Mouse (Mus musculus) spleen, embryonic (tissue): ENCODE measurements around the gene Artn.

ENCODE experiments used
- CTCF ChIA-PET: fragments of 350-600 bp; sonication (Branson Sonifier 250); formaldehyde crosslinking; loops from one replicate; lab custom pipeline; 2022; lab: Charles Lee

Artn gene

DNA sequence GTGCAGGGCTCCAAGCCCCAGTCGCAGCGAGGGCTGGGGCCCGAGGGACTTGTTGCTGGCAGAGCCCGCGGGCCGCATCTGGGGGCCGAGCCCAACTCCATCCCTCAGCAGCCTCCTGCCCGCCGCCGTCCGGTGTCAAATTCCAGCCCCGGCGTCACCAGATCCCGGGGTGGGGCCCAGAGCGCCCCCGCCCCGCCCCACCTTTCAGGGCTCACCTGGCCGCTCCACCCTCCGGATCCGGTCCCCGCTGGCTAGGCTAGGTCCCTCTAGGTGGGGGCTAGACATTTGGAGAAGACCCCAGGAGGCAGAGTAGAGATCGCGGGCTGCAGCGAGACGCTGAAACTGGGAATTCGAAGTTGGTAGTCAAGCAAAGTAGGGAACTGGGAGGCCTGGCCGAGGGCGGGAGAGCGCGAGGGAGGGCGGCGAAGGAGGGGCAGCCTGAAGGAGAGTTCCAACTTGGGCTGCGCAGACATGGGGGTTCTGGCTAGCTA lies at the start of gene Artn:
Artn (minus strand) TSS at position 373 of the 491 bp plus-strand sequence.
- CTCF ChIA-PET: no interaction called here

DNA sequence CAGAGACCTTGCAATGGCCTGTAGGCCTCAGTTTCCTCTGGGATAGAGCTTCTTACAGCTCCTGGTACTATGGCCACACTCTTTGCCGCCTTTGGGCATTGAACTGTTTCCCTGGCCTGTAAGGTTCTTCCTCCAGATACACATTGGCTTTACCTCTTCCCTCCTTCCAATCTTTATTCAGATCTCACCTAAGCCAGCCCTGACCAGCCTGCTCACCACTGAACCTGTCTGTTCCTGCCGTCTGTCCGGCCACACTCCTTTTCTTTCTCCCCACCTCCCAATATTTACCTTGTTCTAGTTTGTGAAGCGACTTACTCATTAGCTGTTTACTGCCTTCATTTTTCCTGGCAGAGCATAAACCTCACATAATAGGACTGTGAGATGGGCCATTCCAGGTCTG lies 49.6 kb upstream of the Artn start:
- CTCF ChIA-PET: no interaction called here

DNA sequence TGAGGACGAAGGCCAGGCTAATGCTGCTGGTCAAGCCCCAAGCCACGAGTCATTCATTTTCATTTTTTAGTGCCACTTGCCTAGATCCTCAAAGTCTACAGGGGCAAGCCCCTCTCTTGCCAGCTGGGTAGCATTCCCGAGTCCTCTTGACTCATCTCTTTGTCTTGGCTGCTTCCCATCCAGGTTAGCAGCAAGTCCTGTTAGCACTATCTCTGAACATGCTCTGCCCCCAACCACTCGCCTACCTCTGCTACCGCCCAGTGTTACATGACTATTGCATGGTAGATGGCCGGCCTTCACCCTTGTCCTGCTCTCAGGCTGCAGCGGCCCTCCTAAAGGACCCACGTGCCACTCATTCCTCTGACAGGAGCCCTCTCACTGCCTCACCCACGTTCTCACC lies 48.7 kb upstream of the Artn start:
- CTCF ChIA-PET: no interaction called here

DNA sequence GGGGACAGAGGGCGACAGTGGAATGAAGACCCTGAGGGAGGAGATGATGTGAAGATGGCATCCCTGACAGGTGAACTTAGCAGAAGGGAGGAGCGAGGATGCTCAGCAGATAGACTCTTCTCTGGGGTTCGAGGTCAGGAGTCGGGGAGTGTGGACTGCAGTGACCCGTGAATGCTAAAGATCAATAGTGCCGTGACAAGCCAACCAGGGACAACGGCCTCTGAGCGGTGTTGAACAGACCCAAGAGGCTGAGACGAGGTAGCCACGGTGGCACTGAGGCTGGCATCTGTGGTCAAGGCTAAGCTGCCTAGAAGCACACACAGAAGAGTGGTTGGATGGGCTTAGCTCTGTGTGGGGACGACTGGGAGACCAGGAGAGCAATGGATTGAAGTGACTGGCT lies 48.3 kb upstream of the Artn start:
- CTCF ChIA-PET: no interaction called here

DNA sequence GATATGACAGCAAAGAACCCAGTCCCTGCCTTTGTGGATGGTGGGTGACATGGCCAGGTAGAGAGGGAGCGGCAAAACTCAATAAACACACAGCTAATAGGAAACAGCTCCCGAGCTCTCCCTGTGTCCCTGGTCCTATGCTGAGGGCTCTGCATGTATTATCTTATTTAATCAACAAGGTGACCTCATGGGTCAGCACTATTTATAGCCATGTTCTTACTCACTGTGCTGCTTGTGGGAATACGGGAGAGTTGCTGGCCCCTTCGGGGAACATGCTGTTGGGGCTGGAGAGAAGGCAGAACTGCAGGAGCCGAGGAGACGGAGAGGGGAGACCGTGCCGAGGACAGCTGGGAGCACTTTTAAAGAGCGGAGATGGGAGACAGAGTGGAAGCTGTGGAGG lies 47.8 kb upstream of the Artn start:
- CTCF ChIA-PET: no interaction called here

DNA sequence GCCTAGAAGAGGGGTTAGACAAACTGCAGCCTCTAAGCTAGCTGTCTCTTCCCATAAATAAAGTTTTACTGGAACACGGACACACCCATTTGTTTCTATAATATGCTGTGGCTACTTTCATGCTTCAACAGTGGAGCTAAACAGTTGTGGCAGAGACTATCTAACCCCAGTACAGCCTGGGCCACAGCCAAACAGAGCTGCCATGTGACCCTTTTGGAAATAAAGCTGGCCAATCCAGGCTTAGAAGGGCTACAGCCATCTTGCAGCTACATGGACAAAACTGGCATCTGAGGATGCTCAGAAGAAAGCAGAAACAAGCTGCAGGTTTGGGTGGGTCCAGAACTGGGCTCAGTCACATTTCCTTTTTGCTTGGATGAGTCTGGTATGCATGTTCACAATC lies 46.3 kb upstream of the Artn start:
- CTCF ChIA-PET: interaction anchor here (0.6 kb wide), 1 partner anchor 450 kb away, joined by 6 read pairs; no protein-coding TSS in a partner anchor

DNA sequence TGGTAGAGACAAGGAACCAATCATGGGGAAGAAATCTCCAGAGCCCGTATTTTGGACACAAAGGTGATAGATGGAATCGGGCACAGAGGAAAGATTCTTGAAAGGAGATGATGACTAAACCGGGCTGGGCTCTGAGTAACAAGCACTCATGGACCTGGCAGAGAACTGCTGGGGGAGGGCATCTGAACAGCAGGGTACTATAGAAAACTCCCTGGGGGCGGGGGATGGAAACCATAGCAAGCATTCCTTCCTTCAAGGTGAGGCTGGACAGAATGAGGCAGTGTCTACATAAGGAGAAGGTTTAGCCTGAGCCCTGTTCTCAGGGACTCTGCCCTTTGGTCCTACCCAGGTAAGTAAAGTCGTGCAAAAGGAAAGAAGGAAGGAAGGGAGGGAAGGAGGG lies 45.2 kb upstream of the Artn start:
- CTCF ChIA-PET: no interaction called here

DNA sequence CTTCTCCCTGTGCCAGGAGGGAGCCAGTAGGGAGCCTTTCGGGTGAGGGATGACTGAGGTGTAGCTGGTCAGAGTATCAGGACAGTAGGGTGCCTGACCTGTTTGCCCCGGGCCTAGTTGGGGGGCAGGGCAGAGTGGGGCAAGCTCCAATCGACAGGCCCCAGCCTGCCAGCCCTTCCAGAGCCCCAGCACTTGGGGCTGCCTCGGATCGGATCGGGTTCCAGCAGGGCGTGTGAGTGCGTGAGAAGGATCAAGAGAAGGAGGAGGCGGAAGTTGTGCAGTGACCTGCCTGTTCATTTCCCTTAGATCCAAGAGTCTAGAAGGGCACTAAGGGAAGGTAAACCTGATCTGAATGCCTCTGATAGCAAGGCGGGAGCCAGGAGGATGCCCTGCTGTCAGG lies 43.4 kb upstream of the Artn start:
- CTCF ChIA-PET: no interaction called here

DNA sequence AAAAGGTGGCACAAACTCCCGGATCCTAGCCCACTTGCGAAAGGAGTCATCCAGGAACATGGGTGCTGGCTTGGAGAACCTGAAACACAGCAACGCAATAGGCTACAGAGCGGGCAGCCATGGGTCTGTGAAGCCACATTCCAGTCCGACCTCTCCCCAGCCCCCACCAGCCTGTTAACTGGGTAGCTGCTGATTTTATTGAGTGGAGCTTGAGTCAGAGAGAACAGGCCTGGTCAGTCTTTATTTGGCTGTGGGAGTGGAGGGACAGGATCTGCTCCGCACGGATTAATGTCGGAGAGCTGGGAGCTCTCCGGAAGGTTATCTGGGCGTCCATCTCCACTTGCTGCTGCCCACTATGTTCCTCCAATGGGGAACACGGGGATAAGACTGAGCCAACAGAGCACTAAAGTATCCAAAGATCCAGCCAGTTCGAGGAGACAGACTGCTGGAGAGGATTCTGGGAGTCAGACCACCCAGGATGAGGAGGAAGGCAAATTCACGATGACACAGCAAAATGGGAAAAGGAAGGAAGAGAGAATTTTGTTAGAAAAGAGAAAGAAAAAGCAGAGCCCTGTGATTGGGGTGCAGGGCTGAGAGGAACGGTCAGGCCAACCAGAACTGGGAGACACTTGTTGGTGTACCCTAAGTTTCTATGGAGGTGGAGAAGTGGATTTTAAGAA lies 34.9 kb upstream of the Artn start:
- CTCF ChIA-PET: interaction anchor here (0.6 kb wide), 1 partner anchor 39 kb away, joined by 4 read pairs; no protein-coding TSS in a partner anchor

DNA sequence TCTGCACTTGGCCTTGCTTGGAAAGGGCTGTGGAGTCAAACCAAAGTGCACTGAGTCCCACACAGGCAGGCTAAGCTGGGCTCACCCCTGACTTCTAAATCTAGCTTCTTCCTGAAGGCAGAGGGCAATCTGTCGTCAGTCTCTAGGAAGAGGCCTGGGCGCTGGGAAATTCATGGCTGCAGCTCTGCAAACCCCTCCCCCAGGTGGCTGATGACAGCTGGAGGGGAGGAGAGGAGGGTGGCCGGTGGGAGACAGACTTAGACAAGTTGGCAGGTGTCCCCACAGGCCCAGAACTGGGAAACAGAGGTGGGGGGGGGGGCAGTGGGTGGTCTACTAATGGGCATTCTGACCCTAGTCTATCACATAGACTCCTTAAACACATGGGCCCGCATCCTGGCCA lies 27.9 kb upstream of the Artn start:
- CTCF ChIA-PET: no interaction called here

DNA sequence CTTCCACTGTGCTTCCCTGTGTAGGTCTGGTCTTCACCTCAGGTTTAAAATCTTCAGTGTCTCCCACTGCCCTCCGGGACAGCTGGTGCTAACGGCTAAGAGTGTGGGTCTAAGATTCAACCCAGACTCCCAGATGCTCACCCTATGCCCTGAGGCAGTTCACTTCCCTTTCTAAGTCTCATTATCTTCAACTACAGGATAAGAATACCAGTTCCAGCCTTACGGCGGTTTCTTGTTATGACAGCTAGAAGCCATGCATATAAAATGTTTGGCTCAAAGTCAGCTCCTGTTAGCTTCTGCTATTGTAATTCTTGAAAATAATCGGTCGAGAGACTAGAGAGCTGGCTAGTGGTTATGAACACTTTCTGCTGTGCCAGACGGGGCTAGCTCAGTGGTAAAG lies 17.9 kb upstream of the Artn start:
- CTCF ChIA-PET: no interaction called here

DNA sequence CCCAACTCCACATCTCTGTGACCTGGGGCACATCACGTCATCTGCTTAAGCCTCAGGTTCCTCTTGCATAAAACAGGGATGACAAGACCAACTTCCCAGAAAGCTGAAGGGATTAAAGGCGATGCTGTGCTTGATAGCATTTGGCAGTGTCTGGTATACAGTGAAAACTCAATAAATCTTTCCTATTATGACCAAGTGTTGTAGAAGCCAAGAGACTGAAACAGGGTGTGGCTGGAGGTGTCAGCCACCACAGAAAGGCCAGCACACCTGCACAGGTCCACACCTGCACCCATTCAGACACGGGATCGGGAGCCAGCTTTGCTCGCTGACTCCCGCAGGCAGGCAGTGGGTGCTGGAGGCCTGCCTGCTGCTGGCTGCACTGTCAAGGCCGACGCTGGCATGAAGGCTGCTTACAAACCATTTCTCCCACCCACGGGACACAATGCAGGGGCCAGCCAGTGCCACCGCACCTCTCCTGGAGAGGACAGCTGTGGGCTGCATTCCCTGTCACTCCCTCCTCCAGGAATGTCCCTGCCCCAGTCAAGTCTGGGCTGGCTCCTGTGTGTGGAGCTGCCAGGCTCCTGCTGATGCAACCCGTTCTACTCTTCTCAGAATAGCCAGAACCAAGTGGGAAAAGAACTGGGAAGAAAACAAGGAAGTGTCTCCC lies 17.2 kb upstream of the Artn start:
- CTCF ChIA-PET: no interaction called here

DNA sequence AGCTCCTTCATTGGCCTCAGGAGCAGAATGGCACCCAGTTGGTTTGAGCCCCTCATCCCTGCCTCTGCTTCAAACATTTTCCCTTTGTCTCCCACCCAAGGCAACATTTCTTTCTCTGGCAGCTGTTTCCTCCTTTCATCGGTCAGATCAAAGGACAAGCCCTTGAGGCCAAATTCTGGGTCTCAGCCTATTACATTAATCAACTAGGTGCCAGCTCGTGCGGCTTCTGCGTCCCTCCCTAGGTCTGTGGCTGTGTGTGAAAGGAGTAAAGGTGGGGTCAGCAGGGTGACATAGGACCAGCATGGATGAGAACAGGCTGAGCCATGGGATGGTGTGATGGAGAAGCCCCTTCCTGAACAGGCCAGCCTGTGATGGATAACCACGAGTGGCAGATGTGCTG lies 13.8 kb upstream of the Artn start:
- CTCF ChIA-PET: no interaction called here

DNA sequence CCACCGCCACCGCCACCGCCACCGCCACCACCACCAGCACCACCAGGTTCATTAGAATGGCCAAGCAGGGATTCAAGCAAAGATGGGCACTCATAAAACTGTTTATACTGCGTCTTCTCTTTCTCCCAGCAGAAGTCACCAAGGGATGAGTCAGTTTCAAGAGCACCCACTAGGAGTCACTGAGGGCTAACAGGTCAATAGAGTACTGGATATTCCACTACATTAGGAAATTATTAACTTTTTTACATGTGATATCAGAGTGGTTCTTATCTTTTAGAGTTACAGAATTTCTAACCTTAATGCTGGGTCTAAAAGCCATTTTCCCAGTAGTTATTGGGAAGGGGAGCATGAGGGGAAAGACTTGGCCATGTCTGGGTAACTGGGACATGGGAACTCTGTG lies 7.4 kb upstream of the Artn start:
- CTCF ChIA-PET: no interaction called here

DNA sequence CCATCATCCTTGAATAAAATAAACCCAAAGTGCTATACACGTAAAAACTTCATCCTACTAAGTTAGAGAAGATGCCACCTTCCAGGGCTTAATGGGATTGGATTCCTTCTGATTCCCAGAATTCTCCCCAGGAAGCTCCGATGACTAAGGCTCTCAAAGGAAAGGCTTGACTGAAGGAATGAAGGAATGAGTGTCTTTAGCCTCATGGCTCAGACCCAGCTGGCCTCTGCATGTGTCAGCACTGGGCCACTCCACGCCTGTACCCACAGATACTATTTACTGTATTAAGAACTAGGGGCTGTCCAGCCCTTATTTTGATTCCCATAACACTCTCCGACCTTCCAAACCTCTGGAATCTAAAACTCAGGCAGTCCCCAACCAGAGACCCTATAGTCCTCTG lies 4.5 kb upstream of the Artn start:
- CTCF ChIA-PET: no interaction called here

DNA sequence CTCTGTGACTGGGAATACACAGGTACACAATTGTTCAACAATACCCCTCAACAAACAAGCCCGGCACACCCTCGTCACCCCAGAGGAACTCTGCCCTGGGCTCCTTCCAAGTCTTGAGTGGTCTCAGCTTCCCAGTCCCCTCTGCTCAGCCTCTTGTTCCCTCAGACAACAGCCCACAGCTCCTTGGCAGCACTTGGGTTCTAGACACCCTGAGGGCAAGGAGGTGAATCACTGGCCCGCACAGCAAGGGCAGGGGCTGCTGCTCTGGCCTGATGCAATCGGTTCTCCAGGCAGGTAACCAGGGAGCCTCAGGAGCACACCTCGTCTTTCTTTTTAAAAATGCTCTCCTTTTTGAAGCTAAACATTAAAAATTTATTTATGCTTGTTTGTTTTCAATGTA lies 3.7 kb upstream of the Artn start:
- CTCF ChIA-PET: no interaction called here

DNA sequence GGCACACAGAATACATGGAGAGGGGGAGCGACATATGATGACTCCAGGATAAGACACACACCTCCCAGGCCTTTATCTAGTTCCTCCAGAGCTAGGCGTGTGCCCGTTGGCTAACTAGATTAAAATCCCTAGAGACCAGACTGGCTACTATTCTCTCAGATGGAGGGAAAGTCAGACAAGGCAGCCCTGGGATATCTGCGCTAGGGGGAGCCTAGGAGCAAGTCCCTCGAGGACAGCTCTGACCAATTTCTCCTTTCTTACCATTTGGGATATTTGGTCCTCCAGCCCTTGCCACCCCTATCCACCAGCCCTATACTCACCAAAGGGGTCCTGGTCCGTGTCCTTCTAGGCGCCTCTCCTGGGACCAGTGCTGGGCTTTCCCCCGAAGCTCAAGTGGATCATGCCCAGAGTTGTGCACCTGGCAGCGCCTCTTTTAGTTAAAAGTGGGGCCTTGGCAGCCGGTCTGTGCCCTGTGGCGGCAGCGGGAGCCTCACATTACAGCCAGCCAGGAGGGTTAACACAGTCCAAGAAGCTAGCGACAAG lies 793 bp downstream of the Artn start:
- CTCF ChIA-PET: no interaction called here

DNA sequence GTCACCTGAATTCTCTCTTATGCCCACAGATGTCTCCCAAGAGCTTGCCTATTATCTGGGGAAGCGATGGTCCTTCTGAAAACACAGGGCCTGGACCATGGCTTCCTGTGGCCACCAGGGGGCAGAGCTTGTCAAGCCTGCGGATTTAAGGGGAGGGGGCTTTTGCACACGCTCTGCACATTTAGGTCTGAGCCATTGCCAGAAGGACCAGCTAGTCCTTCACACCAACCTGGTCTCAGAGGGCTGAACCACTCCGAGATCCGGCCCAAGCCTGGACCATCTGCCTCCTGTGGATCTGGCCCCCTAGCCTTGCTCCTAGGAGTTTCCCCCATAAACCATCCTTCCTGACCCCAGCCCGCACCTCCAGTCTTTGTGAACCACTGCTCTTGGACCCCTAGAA lies 1.3 kb downstream of the Artn start:
- CTCF ChIA-PET: no interaction called here

DNA sequence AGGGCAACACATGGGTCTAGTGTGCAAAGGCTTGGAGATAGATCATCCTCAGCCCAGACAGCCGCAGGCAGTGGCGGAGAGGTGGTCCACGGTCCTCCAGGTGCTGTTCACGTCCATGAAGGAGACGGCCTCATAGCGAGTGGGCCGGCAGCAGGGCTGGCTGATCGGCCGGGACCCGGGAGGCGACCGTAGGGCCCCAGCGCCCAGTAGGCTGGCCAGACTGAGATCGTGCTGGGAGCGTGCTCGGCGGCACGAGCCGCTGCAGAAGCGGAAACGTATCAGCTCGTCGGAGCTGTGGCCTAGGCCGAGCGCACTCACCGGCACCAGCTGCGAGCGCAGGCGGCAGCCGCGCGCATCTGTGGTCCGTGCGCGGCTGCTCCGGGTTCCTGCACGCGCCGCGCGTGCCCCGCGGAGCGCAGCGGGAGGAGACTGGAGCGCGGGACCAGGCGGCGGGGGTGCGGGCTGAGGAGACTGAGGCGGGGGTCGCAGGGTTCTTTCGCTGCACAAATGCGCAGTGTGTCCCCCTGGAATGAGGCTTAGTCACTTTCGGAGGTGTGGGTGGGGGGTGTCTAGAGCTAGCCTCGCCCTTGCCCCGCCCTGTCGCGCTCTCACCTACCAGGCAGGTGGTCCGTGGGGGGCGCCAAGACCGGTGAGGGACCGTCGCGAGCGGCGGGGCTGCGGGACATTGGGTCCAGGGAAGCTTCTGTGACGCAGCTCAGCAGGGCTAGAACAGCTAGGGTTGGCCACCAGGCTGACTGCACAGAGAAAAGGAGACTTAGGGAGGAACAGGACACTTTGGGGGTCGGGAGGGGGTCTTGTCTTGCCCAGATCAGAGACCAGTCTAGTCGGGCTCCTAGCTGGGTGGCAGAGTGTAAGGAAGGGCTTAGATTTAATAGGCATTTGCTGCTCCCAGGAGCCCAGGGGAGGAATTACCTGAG lies 2.7 kb downstream of the Artn start:
- CTCF ChIA-PET: no interaction called here

DNA sequence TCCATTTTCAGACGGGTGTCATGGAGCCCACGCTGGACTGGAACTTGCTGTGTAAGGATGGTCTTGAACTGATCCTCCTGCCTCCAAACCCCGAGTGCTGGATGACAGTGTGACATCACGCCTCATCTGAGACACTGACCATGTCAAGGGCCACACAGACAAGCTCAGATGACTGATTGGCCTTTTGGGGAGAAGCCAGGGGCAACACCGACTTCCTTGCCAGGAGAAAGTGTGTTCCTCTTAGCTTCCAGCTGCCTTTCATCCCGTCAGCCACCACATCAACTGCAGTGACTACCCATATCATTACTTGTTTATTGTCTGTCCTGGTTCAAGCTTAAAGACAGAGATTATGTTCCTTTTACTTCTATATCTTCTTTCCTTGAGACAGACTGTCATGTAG lies 4.6 kb downstream of the Artn start:
- CTCF ChIA-PET: interaction anchor here (0.8 kb wide), 2 partner anchors 40 to 248 kb away, joined by 3 to 4 read pairs; no protein-coding TSS in a partner anchor

DNA sequence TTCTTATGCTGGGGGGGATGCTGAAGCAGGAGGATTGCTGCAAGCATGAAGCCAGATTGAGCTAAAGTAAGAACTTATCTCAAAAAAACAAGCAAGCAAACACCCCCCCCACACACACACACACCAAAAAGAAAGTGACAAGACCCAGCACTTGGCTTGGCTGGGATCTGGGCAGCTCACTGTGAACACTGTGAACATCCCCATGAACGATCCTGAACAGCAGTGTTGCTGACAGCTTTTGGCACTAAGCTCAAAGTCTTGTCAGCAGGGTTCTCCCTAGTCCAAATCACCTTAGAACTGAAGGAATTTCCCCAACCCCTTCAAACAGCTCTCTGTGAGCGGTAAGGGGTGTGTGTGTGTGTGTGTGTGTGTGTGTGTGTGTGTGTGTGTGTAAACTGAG lies 6.1 kb downstream of the Artn start:
- CTCF ChIA-PET: no interaction called here

DNA sequence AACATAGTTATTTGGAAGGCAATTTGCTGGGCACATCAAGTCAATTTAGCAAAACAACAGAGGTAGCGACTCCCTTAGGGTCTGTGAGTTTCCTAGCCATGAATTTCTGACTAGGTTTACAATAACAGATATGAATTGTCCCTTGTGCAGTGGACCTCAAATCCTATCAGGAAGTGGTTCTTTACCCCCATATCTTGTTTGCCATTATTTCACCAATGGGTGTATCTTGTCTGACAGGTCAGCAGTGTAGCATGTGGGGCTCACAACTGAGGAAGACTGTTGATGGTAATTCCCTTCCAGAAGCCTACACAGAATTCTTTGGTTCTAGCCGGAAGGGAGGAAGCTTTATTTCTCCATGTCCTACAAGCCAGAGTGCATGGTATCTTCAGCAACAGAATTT lies 8.2 kb downstream of the Artn start:
- CTCF ChIA-PET: interaction anchor here (0.7 kb wide), 1 partner anchor 1437 kb away, joined by 15 read pairs; no protein-coding TSS in a partner anchor
